10 mouse cellular contexts compared by ENCODE assay signal in the genomic region with DNA sequence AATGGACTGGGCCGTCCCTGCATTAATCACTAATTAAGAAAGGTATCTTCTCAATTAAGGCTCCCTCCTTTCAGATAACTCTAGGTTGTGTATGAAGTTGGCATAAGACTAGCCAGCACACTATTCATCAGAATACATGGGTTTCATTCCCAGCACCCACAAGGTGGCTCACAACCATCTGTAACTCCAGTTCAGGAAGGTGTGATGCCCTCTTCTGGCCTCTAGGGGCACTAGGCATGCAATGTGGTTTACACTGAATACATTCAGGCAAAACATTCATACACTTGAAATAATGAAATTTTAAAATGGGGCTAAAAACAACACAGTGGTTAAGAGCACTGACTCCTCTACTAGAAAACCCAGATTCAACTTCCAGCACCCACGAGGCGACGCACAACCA. TPM values are rescaled to one million over a fixed set of nuclear protein-coding genes. Genes with fewer than 3 reads are reported as not detected.
DNase-seq lines count a peak whose midpoint lies in the region; ATAC-seq and TF ChIP-seq lines count a peak whose summit lies in the region.
"Had no signal": no experiment of that assay in that cellular context is flagged by ENCODE, and none has a peak within 500 bp of the region (broad histone marks: within the 10 kb centered on the region; RNA-seq: fewer than 3 reads in every experiment).

No protein-coding gene starts in this region.

- peak; percentile 24; the same call in 1 of the 2 replicates for TF ChIP-seq CTCF in testis, adult 2 months (IDR thresholded peaks at IDR 0.05; ENCODE audit: control insufficient read depth, insufficient read depth, insufficient replicate concordance, low read depth, low read length)
- TF ChIP-seq CTCF in small intestine, adult 2 months (IDR thresholded peaks at IDR 0.05; ENCODE audit: extremely low read depth, insufficient read length, insufficient replicate concordance, low read depth, low read length) = peak; percentile 49; the same call in 1 of the 2 replicates

- H3K27ac ChIP-seq in testis, adult 2 months (ENCODE audit: control insufficient read depth, insufficient read depth, low read depth, low read length) = no peak overlapping the region
- H3K27ac ChIP-seq in small intestine, adult 2 months (ENCODE audit: insufficient read depth, low read depth, low read length) = no peak overlapping the region
- no peak overlapping the region for H3K27ac ChIP-seq in hindbrain, embryonic 14.5 days
- H3K27ac ChIP-seq: hindbrain, embryonic 15.5 days; neural tube, embryonic 13.5 days had no signal

- ATAC-seq in cerebellum, adult (ENCODE audit: insufficient number of reproducible peaks, low FRiP score, low TSS enrichment) = no peak
- ATAC-seq in hindbrain, embryonic 14.5 days (ENCODE audit: low FRiP score) = no peak

- no peak overlapping the region for H3K9ac ChIP-seq in hindbrain, embryonic 14.5 days
- H3K9ac ChIP-seq: hindbrain, embryonic 15.5 days; neural tube, embryonic 13.5 days had no signal

- WGBS in small intestine, adult 2 months = 53% methylated on average over 4 of the region's 4 CpGs
- WGBS in hindbrain, embryonic 14.5 days = 43% methylated on average over 4 of the region's 4 CpGs

- no peaks in the 10 kb centered on the region for H3K27me3 ChIP-seq in testis, adult 2 months (ENCODE audit: control insufficient read depth, insufficient read depth, low read length)
- no peaks in the 10 kb centered on the region for H3K27me3 ChIP-seq in small intestine, adult 2 months (ENCODE audit: control insufficient read depth, insufficient read depth, low read length)
- H3K27me3 ChIP-seq in hindbrain, embryonic 14.5 days (ENCODE audit: control insufficient read depth, insufficient read depth, low read length) = no peaks in the 10 kb centered on the region
- H3K27me3 ChIP-seq: hindbrain, embryonic 15.5 days had no signal

- no peak for TF ChIP-seq POLR2A in testis, adult 2 months (IDR thresholded peaks at IDR 0.05; ENCODE audit: control insufficient read depth, low read depth, low read length)
- no peak for TF ChIP-seq POLR2A in small intestine, adult 2 months (IDR thresholded peaks at IDR 0.05; ENCODE audit: low read depth, low read length)

- no peak overlapping the region for H3K4me3 ChIP-seq in testis, adult 2 months (ENCODE audit: control insufficient read depth, low read depth, low read length)
- no peak overlapping the region for H3K4me3 ChIP-seq in small intestine, adult 2 months (ENCODE audit: low read depth, low read length)
- H3K4me3 ChIP-seq in hindbrain, embryonic 14.5 days (replicated peaks; ENCODE audit: low read length) = no peak overlapping the region
- H3K4me3 ChIP-seq: hindbrain, embryonic 15.5 days; neural tube, embryonic 13.5 days had no signal

- H3K4me2 ChIP-seq in hindbrain, embryonic 14.5 days (replicated peaks) = no peak overlapping the region
- H3K4me2 ChIP-seq: hindbrain, embryonic 15.5 days; neural tube, embryonic 13.5 days had no signal

- DNase-seq in cerebellum, adult 9-10 months = peak; percentile 61
- DNase-seq in testis, postnatal 14 days (ENCODE audit: low spot score) = no peak
- DNase-seq in kidney, postnatal 4 days = peak; percentile 47 to 62
- DNase-seq in hindbrain, embryonic 14.5 days (ENCODE audit: low spot score) = no peak
- DNase-seq in gastrocnemius, adult 8-10 months (ENCODE audit: low spot score in 2 of 2) = no peak

- H3K4me1 ChIP-seq in testis, adult 2 months (ENCODE audit: control insufficient read depth, insufficient read depth, low read length) = peaks cover 6% of the 10 kb centered on the region
- peaks cover 5% of the 10 kb centered on the region for H3K4me1 ChIP-seq in small intestine, adult 2 months (ENCODE audit: control insufficient read depth, insufficient read depth, insufficient read length, low read length)
- H3K4me1 ChIP-seq in hindbrain, embryonic 14.5 days (replicated peaks; ENCODE audit: control insufficient read depth, insufficient read depth, low read length) = no peaks in the 10 kb centered on the region

- H3K9me3 ChIP-seq in hindbrain, embryonic 14.5 days (ENCODE audit: control insufficient read depth, low read length) = no peaks in the 10 kb centered on the region
- H3K9me3 ChIP-seq: hindbrain, embryonic 15.5 days; neural tube, embryonic 13.5 days had no signal

- H3K36me3 ChIP-seq in testis, adult 2 months (ENCODE audit: control insufficient read depth, insufficient read depth, low read length) = no peaks in the 10 kb centered on the region
- no peaks in the 10 kb centered on the region for H3K36me3 ChIP-seq in small intestine, adult 2 months (ENCODE audit: control insufficient read depth, insufficient read depth, low read length)
- H3K36me3 ChIP-seq in hindbrain, embryonic 14.5 days (replicated peaks; ENCODE audit: control insufficient read depth, insufficient read depth) = no peaks in the 10 kb centered on the region
- H3K36me3 ChIP-seq: hindbrain, embryonic 15.5 days; neural tube, embryonic 13.5 days had no signal

RNA-seq across cellular contexts. Expression of gene Rpl26, which starts 4.3 kb away (rescaled TPM):
- 938 and 997 TPM in 2 replicates for polyA plus RNA-seq in testis, adult 2 months (2012; rRNA removed)
- 513 and 614 TPM in 2 replicates for polyA plus RNA-seq in small intestine, adult 2 months (2012; rRNA removed)
- polyA plus RNA-seq in hindbrain, embryonic 14.5 days (2014; fragmentation: Nextera tagmentation; extraction: Ambion mirVana) = 573 and 680 TPM in 2 replicates
- total RNA-seq in gastrocnemius, adult 8-10 months (2022) = 100 to 1,000 TPM; 671 to 819 (median 724) TPM

RNA-seq across cellular contexts. Expression of gene Rnf222, which starts 8.8 kb away (rescaled TPM):
- polyA plus RNA-seq in testis, adult 2 months (2012; rRNA removed) = 1.1 TPM in 2 replicates
- not detected in 2 replicates for polyA plus RNA-seq in small intestine, adult 2 months (2012; rRNA removed)
- polyA plus RNA-seq in hindbrain, embryonic 14.5 days (2014; fragmentation: Nextera tagmentation; extraction: Ambion mirVana) = not detected in 2 replicates
- under 1 TPM in 1 of 4 experiments, not detected in 3; 0.10 TPM for total RNA-seq in gastrocnemius, adult 8-10 months (2022)
- polyA plus RNA-seq: hindbrain, embryonic 15.5 days; neural tube, embryonic 13.5 days had no signal

RNA-seq across cellular contexts. Expression of gene Ndel1, which starts 25.5 kb away (rescaled TPM):
- 73.8 and 80.3 TPM in 2 replicates for polyA plus RNA-seq in testis, adult 2 months (2012; rRNA removed)
- 33.8 and 36.8 TPM in 2 replicates for polyA plus RNA-seq in small intestine, adult 2 months (2012; rRNA removed)
- 91.2 and 97.1 TPM in 2 replicates for polyA plus RNA-seq in hindbrain, embryonic 14.5 days (2014; fragmentation: Nextera tagmentation; extraction: Ambion mirVana)
- total RNA-seq in gastrocnemius, adult 8-10 months (2022) = 10 to 100 TPM; 70.5 to 96.6 (median 85.7) TPM

RNA-seq across cellular contexts. Expression of gene Odf4, which starts 29.8 kb away (rescaled TPM):
- polyA plus RNA-seq in testis, adult 2 months (2012; rRNA removed) = 506 and 512 TPM in 2 replicates
- not detected in 2 replicates for polyA plus RNA-seq in small intestine, adult 2 months (2012; rRNA removed)
- 0.52 and 0.56 TPM in 2 replicates for polyA plus RNA-seq in hindbrain, embryonic 14.5 days (2014; fragmentation: Nextera tagmentation; extraction: Ambion mirVana)
- not detected for total RNA-seq in gastrocnemius, adult 8-10 months (2022)

Comparison
In these comparisons a context has a peak if more than half of its experiments do, and no peak if none do; other contexts are left out.
1. DNase-seq: peak in cerebellum, adult 9-10 months (single experiment) and kidney, postnatal 4 days (2 of 2); none in testis, postnatal 14 days (single experiment), hindbrain, embryonic 14.5 days (single experiment) and gastrocnemius, adult 8-10 months (0 of 2).